Mouse (Mus musculus) layer of hippocampus, adult 8-10 months (tissue): ENCODE measurements around the gene Fkbp11. TPM values are rescaled to one million over a fixed set of nuclear protein-coding genes. Genes with fewer than 3 reads are reported as not detected.
"Not testable (repeated sequence)": the region's sequence is repeated elsewhere in the genome, so short reads cannot be mapped to it uniquely, and the experiment has no call there.

Experiments
- DNase-seq, 2 experiments: peaks; one replicate each; pipeline ENCODE4 v3.0.0; 2022; ENCODE audit warnings: low spot score in 2 of 2
- total RNA-seq, 4 experiments: library from RNA; stranded (reverse); gene quantifications; 2 replicates each; pipeline ENCODE4 v1.2.4; 2022

Gene Fkbp11
- 1 to 10 TPM; 1.2 to 2.3 (median 1.5) TPM for total RNA-seq

DNA sequence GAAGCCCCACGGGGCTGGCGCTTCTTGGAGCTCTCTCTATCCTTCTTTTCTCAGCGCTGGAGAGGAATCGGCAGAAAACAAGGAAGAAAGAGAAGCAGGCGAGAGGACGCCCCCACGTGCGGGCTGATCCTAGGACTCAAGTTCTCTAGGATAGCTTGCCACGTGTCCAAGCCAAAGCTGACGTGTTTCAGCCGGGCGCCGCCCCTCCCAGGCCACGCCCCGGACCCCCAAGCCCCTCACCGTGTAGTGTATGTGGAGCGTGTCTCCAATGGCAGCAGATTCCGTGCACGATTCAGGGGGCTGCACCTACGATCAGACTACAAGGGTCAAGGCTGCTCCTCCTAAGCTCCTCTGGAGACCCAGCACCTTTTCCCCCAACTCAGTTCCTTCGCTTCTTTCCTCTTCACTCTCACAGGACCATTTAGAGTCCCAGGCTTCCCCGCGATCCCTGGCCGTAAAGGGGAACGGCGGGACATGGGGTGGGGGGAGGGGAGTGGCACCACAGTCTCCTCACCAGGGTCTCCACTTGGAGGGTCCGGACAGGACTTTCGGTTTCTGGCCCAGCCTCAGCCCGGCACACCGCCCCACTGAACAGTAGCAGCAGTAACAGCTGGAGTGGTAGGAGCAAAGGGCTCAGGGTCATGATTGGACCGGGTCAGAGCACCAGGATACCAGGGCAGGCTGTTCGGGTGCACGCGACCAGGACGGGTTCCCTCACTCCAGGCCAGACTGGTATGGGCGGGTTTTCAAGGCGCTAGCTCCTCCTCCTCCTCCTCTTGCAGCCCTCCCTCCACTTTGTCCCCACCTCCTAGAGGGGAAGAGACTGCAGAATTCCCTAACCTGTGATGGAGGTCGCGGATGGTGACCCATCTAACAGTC is at the start of gene Fkbp11:
Gene Fkbp11, minus strand, starts transcription at position 756 of the 879 bp plus-strand sequence.
- no peak for DNase-seq

DNA sequence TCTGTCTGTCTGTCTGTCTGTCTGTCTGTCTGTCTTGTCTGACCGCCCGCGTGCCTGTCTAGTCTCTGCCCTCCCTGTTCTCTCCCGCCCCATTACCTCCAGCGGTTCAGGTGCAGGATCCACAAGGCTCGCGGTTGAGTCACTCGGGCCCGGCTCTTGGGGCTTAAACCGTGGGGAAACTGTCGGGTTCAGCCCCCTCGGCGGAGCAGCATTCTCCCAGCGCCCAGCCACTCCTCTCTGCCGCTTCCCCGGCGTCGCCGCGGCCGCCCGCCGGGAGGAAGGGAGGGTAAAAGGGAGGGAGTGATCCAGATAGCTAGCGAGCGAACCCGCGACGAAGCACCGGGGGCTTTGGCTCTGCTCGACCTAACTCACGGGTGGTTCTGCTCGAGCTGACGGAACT is 49.8 kb upstream of the Fkbp11 start, which contains the start of gene Wnt10b:
Gene Wnt10b, minus strand, starts transcription at position 389 of the 400 bp plus-strand sequence.
- DNase-seq = no peak

- no peak for DNase-seq
These were observed 49.1 kb upstream of the Fkbp11 start for GRCm38 (mm10) chr15:98777005-98777616.

GRCm38 (mm10) chr15:98776280-98777004 is 48.4 kb upstream of the Fkbp11 start:
- DNase-seq = no peak

DNA sequence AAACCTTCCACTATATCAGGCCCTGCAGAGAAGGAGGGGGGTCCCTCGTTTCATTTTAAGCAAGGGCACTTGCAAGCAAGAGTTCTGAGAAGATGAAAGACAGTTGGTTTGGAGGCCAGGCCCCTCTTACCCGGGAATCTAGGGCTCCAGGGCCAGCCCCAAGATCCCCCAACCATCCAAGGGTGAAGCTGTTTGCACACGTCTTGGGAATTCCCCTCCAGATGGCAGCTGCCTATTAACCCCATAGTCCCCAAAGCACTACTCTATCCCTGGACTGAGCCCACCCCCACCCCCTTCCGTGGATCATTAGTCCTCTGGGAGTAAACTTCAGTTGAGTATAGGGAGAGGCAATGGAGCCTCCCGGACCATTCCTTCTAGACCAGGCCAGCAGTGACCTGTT is 47.5 kb upstream of the Fkbp11 start:
- no peak for DNase-seq

GRCm38 (mm10) chr15:98774096-98774495 is 46.1 kb upstream of the Fkbp11 start:
- no peak for DNase-seq

GRCm38 (mm10) chr15:98772511-98773211 is 44.7 kb upstream of the Fkbp11 start:
- DNase-seq = no peak

- DNase-seq = no peak
These were observed 43.9 kb upstream of the Fkbp11 start for GRCm38 (mm10) chr15:98771813-98772425.

- DNase-seq = no peak
These were observed 40.3 kb upstream of the Fkbp11 start for GRCm38 (mm10) chr15:98768259-98768658.

- no peak for DNase-seq
These were observed 37.9 kb upstream of the Fkbp11 start for GRCm38 (mm10) chr15:98765929-98766328.

GRCm38 (mm10) chr15:98762670-98763529 is 34.9 kb upstream of the Fkbp11 start, which contains the start of gene Arf3:
Arf3 (minus strand) TSS chr15:98763214.
- peak; percentile 94 to 96 for DNase-seq

DNA sequence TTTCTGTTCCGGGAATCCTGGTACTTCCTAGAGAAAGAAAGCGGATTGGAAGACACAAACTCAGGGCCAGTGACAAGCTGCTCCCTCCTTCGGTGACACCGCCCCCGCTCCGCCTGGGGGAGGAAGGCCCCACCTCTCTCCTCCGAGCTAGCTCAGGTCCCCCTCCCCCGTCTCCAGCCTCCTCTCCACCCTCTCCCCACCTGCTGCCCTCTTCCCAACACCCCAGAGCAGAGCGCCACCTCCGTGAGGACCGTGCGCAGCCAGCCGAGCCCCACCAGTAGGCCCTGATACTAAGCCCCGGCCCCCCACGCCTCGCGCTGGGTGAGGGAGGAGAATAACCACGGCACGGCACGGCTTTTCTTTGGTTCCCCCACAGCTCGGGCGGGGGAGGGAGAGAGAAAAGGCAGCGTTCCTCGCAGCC is 34.2 kb upstream of the Fkbp11 start:
- peak; percentile 66 to 67 for DNase-seq

DNA sequence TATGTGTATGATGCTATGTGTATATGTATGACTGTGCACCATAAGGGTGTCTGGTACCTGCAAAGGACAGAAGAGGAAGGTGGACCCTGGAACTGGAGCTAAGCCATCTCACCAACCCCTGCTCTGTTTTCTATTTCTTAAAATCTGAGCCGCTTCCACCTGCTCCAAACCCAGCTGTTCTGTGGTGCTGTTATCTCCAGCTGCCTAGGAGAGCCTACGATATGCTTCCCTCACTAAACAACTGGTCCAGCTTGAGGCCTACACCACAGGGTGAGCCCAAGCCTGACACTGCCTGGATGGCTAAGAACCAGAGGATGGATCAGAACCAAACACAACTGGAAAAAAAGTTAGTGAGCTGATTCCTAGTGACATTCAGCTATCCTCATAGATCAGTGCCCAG is 26.1 kb upstream of the Fkbp11 start:
- no peak for DNase-seq

GRCm38 (mm10) chr15:98753021-98753423 is 25.0 kb upstream of the Fkbp11 start:
- no peak for DNase-seq

DNA sequence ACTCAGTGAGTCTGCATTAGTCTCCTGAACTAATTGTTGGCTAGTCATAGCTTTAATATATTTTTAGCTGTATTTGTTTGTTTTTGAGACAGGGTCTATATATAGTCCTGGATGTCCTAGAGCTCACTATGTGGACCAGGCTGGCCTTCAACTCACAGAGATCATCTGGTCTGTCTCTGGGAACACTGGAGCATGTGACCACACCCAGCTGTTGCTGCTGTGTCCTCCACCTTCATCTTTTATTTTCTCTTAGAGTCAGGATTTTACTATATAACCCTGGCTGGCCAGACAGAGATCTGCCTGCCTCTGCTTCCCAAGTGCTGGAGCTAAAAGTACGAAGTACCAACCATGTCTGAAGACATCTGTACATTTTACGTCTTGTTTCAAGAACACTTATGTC is 21.1 kb upstream of the Fkbp11 start:
- no peak for DNase-seq

DNA sequence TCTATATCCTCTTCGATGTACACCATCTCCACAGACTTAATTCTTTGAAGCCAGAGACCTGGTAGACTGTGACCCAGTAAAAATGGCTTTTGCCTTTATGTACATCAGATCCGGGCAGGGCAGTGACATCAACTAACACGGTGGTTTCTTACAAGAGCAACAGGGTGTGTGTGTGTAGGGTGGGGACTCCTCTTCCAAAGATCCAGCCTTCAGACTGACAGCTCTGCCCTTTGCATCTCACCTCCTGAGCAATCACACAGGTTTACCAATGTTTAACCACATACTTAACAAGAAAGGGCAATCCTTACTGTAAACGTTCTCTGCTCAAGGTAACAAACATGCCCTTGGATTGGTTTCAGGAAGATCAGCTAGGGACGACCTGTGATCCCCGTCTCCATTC is 19.3 kb upstream of the Fkbp11 start:
- DNase-seq = no peak

GRCm38 (mm10) chr15:98746344-98746965 is 18.5 kb upstream of the Fkbp11 start:
- no peak for DNase-seq

GRCm38 (mm10) chr15:98743863-98744262 is 15.9 kb upstream of the Fkbp11 start:
- DNase-seq = not testable (repeated sequence)

- no peak for DNase-seq
These were observed 14.9 kb upstream of the Fkbp11 start for GRCm38 (mm10) chr15:98742766-98743428.
